Mouse (Mus musculus) myocyte (in vitro differentiated cells): ENCODE data around the gene Exosc7. TPM values are rescaled to one million over a fixed set of nuclear protein-coding genes. Genes with fewer than 3 reads are reported as not detected.

Source experiments
- H3K27me3 ChIP-seq: one replicate; pipeline ENCODE4 v1.6.1; 2011; ENCODE audit not compliant: control insufficient read depth, insufficient read depth, insufficient read length
- H3K36me3 ChIP-seq: one replicate; pipeline ENCODE4 v1.6.1; 2011; ENCODE audit not compliant: control insufficient read depth, insufficient read depth
- H3K4me2 ChIP-seq: one replicate; pipeline ENCODE4 v1.6.1; 2011; ENCODE audit warnings: low read depth, control low read depth
- H3K4me3 ChIP-seq: one replicate; pipeline ENCODE4 v1.5.1; 2011; ENCODE audit warnings: mild to moderate bottlenecking, control low read depth, moderate library complexity
- H3K79me2 ChIP-seq: one replicate; pipeline ENCODE4 v1.6.1; 2011; ENCODE audit not compliant: control insufficient read depth, insufficient read depth
- H3ac ChIP-seq: one replicate; pipeline ENCODE4 v1.6.1; 2011; ENCODE audit not compliant: control insufficient read depth, insufficient read length
- CEBPB ChIP-seq: IDR thresholded peaks from 2 replicates; pipeline ENCODE4 v1.6.1; 2011; ENCODE audit warnings: mild to moderate bottlenecking, moderate library complexity; ENCODE audit not compliant: poor library complexity, insufficient read depth, severe bottlenecking
- E2F4 ChIP-seq: IDR thresholded peaks from one replicate; pipeline ENCODE4 v1.6.1; 2011; ENCODE audit warnings: mild to moderate bottlenecking, control low read depth, moderate library complexity; ENCODE audit not compliant: insufficient read depth
- MAX ChIP-seq: IDR thresholded peaks from one replicate; pipeline ENCODE4 v1.6.1; 2011; ENCODE audit warnings: low read depth, mild to moderate bottlenecking, control low read depth
- MYOD1 ChIP-seq, 3 experiments: IDR thresholded peaks; one replicate each; pipeline ENCODE4 v1.6.1; 2011; ENCODE audit warnings: control low read depth in 2 of 3, low read depth in 2 of 3, mild to moderate bottlenecking in 2 of 3, moderate library complexity in 1 of 3; ENCODE audit not compliant: insufficient read length in 2 of 3, control insufficient read depth in 1 of 3
- MYOG ChIP-seq, 3 experiments: IDR thresholded peaks; one replicate each; pipeline ENCODE4 v1.6.1; 2011; ENCODE audit warnings: control low read depth in 2 of 3, low read depth in 2 of 3, mild to moderate bottlenecking in 2 of 3; ENCODE audit not compliant: insufficient read length in 2 of 3, control insufficient read depth in 1 of 3, insufficient read depth in 1 of 3
- POLR2A ChIP-seq: IDR thresholded peaks from one replicate; pipeline ENCODE4 v1.6.1; 2011; ENCODE audit warnings: low read depth, mild to moderate bottlenecking, control low read depth, moderate library complexity; ENCODE audit not compliant: insufficient read length
- POLR2AphosphoS2 ChIP-seq: IDR thresholded peaks from one replicate; pipeline ENCODE4 v1.6.1; 2011; ENCODE audit warnings: low read depth, control low read depth; ENCODE audit not compliant: insufficient read length
- REST ChIP-seq: IDR thresholded peaks from one replicate; pipeline ENCODE4 v1.6.1; 2011; ENCODE audit warnings: mild to moderate bottlenecking, control low read depth, moderate library complexity; ENCODE audit not compliant: insufficient read depth, insufficient read length
- SRF ChIP-seq: IDR thresholded peaks from one replicate; pipeline ENCODE4 v1.6.1; 2011; ENCODE audit warnings: low read depth; ENCODE audit not compliant: control insufficient read depth, insufficient read length
- TCF12 ChIP-seq: IDR thresholded peaks from one replicate; pipeline ENCODE4 v1.6.1; 2011; ENCODE audit warnings: mild to moderate bottlenecking, control low read depth; ENCODE audit not compliant: poor library complexity, insufficient read depth, severe bottlenecking
- TCF3 ChIP-seq: IDR thresholded peaks from one replicate; pipeline ENCODE4 v1.6.1; 2011; ENCODE audit warnings: low read depth, control low read depth; ENCODE audit not compliant: insufficient read length
- USF1 ChIP-seq: IDR thresholded peaks from one replicate; pipeline ENCODE4 v1.6.1; 2011; ENCODE audit warnings: low read depth, mild to moderate bottlenecking, control low read depth, moderate library complexity
- polyA plus RNA-seq: library from polyadenylated mRNA; unstranded; fragments of >200 nt; fragmentation: generic; extraction: Trizol; gene quantifications from one replicate; pipeline ENCODE4 v1.2.1, GENCODE M21; 2012; ENCODE audit warnings: missing spikeins

Gene Exosc7
- polyA plus RNA-seq, 1 experiment: 28.2 TPM

- Histone ChIP-seq H3ac (no peak within 1 kb of the TSS), H3K79me2 (no peaks in the 10 kb centered on the region), H3K27me3 (no peaks in the 10 kb centered on the region), H3K4me3 (no peak within 1 kb of the TSS), H3K4me2 (no peak within 1 kb of the TSS), H3K36me3 (no peaks in the 10 kb centered on the region)
- TF ChIP-seq MAX: no peak
These were observed 37.4 kb downstream of the Exosc7 start, which contains the start of gene Clec3b for GRCm38 (mm10) chr9:123150241-123151020. Gene Clec3b (plus strand): TSS chr9:123150946.

DNA sequence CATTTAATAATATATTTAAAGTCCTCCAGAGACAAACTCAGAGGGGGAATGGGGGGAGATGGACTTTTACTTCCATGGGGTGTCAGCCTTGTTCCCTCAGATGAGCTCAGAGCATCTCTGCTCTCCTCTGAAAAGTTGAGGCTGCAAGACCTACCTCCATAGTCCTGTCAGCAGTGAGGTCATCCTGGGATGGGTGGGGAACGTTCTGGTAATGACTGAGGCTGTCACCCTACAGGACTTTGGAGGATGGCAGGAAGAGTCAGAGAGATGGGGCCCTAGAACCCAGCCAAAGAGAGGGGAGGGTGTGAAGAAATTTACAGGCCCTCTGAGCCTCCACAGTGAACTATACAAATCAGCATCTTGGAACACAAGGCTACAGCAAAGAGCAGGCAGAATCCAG lies 38.5 kb downstream of the Exosc7 start:
- H3ac ChIP-seq: no peak overlapping the region
- no peaks in the 10 kb centered on the region for H3K27me3 ChIP-seq
- TF ChIP-seq POLR2A: no peak
- TF ChIP-seq USF1: no peak
- H3K36me3 ChIP-seq: no peaks in the 10 kb centered on the region
- H3K79me2 ChIP-seq: no peaks in the 10 kb centered on the region
- H3K4me2 ChIP-seq: no peak overlapping the region
- no peak overlapping the region for H3K4me3 ChIP-seq

- Histone ChIP-seq H3K4me2 (no peak overlapping the region), H3K79me2 (no peaks in the 10 kb centered on the region), H3K36me3 (no peaks in the 10 kb centered on the region), H3K4me3 (no peak overlapping the region), H3ac (no peak overlapping the region), H3K27me3 (no peaks in the 10 kb centered on the region)
- TF ChIP-seq POLR2AphosphoS2 (no peak), MYOD1 (IDR thresholded peaks at IDR 0.05; ENCODE audit: control insufficient read depth in 1 of 3, insufficient read length in 2 of 3, low read depth in 2 of 3) (no peak), TCF3 (no peak), POLR2A (no peak), SRF (no peak), CEBPB (no peak), REST (no peak), USF1 (no peak), MAX (no peak), TCF12 (no peak), MYOG (IDR thresholded peaks at IDR 0.05; ENCODE audit: control insufficient read depth in 1 of 3, insufficient read depth in 1 of 3, insufficient read length in 2 of 3, low read depth in 2 of 3) (no peak), E2F4 (no peak)
These were observed 39.0 kb downstream of the Exosc7 start for GRCm38 (mm10) chr9:123152026-123152425.

DNA sequence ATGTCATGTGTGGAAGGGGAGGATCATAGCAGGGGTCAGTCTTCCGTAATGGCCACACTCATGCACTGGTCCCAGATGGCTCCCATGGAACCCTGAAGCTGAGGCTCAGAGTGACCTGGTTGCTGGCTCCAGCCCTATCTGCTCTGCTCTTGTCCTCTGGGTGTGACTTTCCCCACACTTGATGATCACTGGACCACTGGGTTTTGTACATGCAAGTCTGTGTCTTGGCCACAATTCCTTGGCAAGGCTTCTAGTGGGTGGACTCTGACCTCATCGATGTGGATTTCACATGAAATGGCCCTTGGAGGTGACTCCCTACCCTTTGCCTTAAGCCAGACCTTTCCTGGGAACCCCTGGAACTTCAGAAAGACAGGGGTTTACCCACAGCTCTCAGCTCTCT lies 40.1 kb downstream of the Exosc7 start:
- Histone ChIP-seq H3ac (no peak overlapping the region), H3K79me2 (no peaks in the 10 kb centered on the region), H3K4me3 (no peak overlapping the region), H3K4me2 (no peak overlapping the region), H3K27me3 (no peaks in the 10 kb centered on the region), H3K36me3 (no peaks in the 10 kb centered on the region)
- TF ChIP-seq TCF3 (no peak), CEBPB (no peak)

DNA sequence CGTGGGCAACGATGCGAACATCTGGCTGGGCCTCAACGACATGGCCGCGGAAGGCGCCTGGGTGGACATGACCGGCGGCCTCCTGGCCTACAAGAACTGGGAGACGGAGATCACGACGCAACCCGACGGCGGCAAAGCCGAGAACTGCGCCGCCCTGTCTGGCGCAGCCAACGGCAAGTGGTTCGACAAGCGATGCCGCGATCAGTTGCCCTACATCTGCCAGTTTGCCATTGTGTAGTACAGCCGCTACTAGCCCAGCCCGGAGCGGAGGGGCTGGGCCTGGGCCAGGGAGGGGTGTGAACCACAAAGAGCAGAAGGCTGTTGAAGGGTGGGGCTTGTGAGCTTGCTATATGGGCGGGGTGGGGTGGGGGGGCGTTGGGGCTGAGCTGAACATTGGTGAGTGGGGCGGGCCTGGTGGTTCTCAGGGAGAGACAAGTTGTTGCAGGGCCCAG lies 43.9 kb downstream of the Exosc7 start:
- H3K27me3 ChIP-seq: no peaks in the 10 kb centered on the region
- H3K4me3 ChIP-seq: no peak overlapping the region

More for the DNA sequence above, 43.9 kb downstream of the Exosc7 start:
- Histone ChIP-seq H3K79me2 (no peaks in the 10 kb centered on the region), H3K36me3 (no peaks in the 10 kb centered on the region), H3ac (no peak overlapping the region), H3K4me2 (no peak overlapping the region)
- TF ChIP-seq TCF12: no peak
- TF ChIP-seq MYOG (IDR thresholded peaks at IDR 0.05; ENCODE audit: control insufficient read depth in 1 of 3, insufficient read depth in 1 of 3, insufficient read length in 2 of 3, low read depth in 2 of 3): no peak
- TF ChIP-seq USF1: no peak
- no peak for TF ChIP-seq CEBPB
- TF ChIP-seq REST: no peak
- TF ChIP-seq MYOD1 (IDR thresholded peaks at IDR 0.05; ENCODE audit: control insufficient read depth in 1 of 3, insufficient read length in 2 of 3, low read depth in 2 of 3): no peak
- no peak for TF ChIP-seq MAX
- TF ChIP-seq E2F4: no peak
- no peak for TF ChIP-seq TCF3
- TF ChIP-seq POLR2AphosphoS2: no peak
- no peak for TF ChIP-seq SRF
- no peak for TF ChIP-seq POLR2A
